Mouse (Mus musculus): ENCODE measurements around the gene Prss27.

GRCm38 (mm10) chr17:24004071-24004665 is 33.8 kb upstream of the Prss27 start:
- TF ChIP-seq POLR2A (IDR thresholded peaks at IDR 0.05; ENCODE audit: borderline replicate concordance, control insufficient read depth, low read depth, low read length) (no peak), CTCF (IDR thresholded peaks at IDR 0.05; ENCODE audit: control insufficient read depth, insufficient read depth, low read length) (no peak)

Data from bone marrow, adult 2 months (tissue).